Mouse (Mus musculus): ENCODE measurements around the gene Hist1h2ap. TPM values are rescaled to one million over a fixed set of nuclear protein-coding genes. Genes with fewer than 3 reads are reported as not detected.

Gene Hist1h2ap
- polyA plus RNA-seq, 1 experiment from 2014 or later, result 3,763 TPM

Small RNA genes lying within 50 kb of the gene (microRNA-seq; reads per million reads assigned to microRNA genes)
- not detected for gene Gm19658
- not detected for gene Gm44346
- gene Gm44466, result not detected

Other genes starting within 250 kb of the Hist1h2ap start
- not detected in 2 replicates for gene Olfr1362, start 219.5 kb downstream of the Hist1h2ap start, polyA plus RNA-seq (2015; fragmentation: Nextera tagmentation; extraction: Ambion mirVana)
- gene Olfr11, start 191.0 kb downstream of the Hist1h2ap start, polyA plus RNA-seq (2015; fragmentation: Nextera tagmentation; extraction: Ambion mirVana), result not detected in 2 replicates
- not detected in 2 replicates for gene Olfr1361, start 170.1 kb downstream of the Hist1h2ap start, polyA plus RNA-seq (2015; fragmentation: Nextera tagmentation; extraction: Ambion mirVana)
- gene Olfr1360, start 156.1 kb downstream of the Hist1h2ap start, polyA plus RNA-seq (2015; fragmentation: Nextera tagmentation; extraction: Ambion mirVana), result not detected in 2 replicates
- gene Olfr1359, start 135.4 kb downstream of the Hist1h2ap start, polyA plus RNA-seq (2015; fragmentation: Nextera tagmentation; extraction: Ambion mirVana), result not detected in 2 replicates
- gene Hist1h2bl, start 117.4 kb downstream of the Hist1h2ap start, polyA plus RNA-seq (2015; fragmentation: Nextera tagmentation; extraction: Ambion mirVana), result 1.4 and 4.4 TPM in 2 replicates
- gene Hist1h2ai, start 117.1 kb downstream of the Hist1h2ap start, polyA plus RNA-seq (2015; fragmentation: Nextera tagmentation; extraction: Ambion mirVana), result 25.1 TPM in 2 replicates
- 4.7 and 6.3 TPM in 2 replicates for gene Hist1h3h, start 115.8 kb downstream of the Hist1h2ap start, polyA plus RNA-seq (2015; fragmentation: Nextera tagmentation; extraction: Ambion mirVana)
- gene Hist1h2bm, start 111.5 kb downstream of the Hist1h2ap start, polyA plus RNA-seq (2015; fragmentation: Nextera tagmentation; extraction: Ambion mirVana), result 2.5 and 3.3 TPM in 2 replicates
- gene Hist1h4j, start 98.4 kb downstream of the Hist1h2ap start, polyA plus RNA-seq (2015; fragmentation: Nextera tagmentation; extraction: Ambion mirVana), result 2.9 and 3.6 TPM in 2 replicates
- gene Hist1h4k, start 83.0 kb downstream of the Hist1h2ap start, polyA plus RNA-seq (2015; fragmentation: Nextera tagmentation; extraction: Ambion mirVana), result 2.4 and 3.2 TPM in 2 replicates
- 28.6 and 40.6 TPM in 2 replicates for gene Hist1h2ak, start 79.7 kb downstream of the Hist1h2ap start, polyA plus RNA-seq (2015; fragmentation: Nextera tagmentation; extraction: Ambion mirVana)
- gene Hist1h2bn, start 79.4 kb downstream of the Hist1h2ap start, polyA plus RNA-seq (2015; fragmentation: Nextera tagmentation; extraction: Ambion mirVana), result 3.3 and 6.0 TPM in 2 replicates
- gene Hist1h1b, start 52.9 kb downstream of the Hist1h2ap start, polyA plus RNA-seq (2015; fragmentation: Nextera tagmentation; extraction: Ambion mirVana), result 25.3 and 26.3 TPM in 2 replicates
- gene Hist1h3i, start 50.1 kb downstream of the Hist1h2ap start, polyA plus RNA-seq (2015; fragmentation: Nextera tagmentation; extraction: Ambion mirVana), result 109 and 120 TPM in 2 replicates
- 9.6 and 16.6 TPM in 2 replicates for gene Hist1h2an, start 46.3 kb downstream of the Hist1h2ap start, polyA plus RNA-seq (2015; fragmentation: Nextera tagmentation; extraction: Ambion mirVana)
- gene Hist1h2bp, start 46.0 kb downstream of the Hist1h2ap start, polyA plus RNA-seq (2015; fragmentation: Nextera tagmentation; extraction: Ambion mirVana), result 1.4 and 2.1 TPM in 2 replicates
- gene Hist1h2bq, start 23.3 kb downstream of the Hist1h2ap start, polyA plus RNA-seq (2015; fragmentation: Nextera tagmentation; extraction: Ambion mirVana), result 17.3 and 17.7 TPM in 2 replicates
- 1.7 TPM in 1 of 2 replicates, not detected in the other for gene Hist1h2ao, start 23.0 kb downstream of the Hist1h2ap start, polyA plus RNA-seq (2015; fragmentation: Nextera tagmentation; extraction: Ambion mirVana)
- 0.68 TPM in 1 of 2 replicates, not detected in the other for gene Hist1h4m, start 21.8 kb downstream of the Hist1h2ap start, polyA plus RNA-seq (2015; fragmentation: Nextera tagmentation; extraction: Ambion mirVana)
- gene Hist1h4n, start 1.3 kb downstream of the Hist1h2ap start, polyA plus RNA-seq (2015; fragmentation: Nextera tagmentation; extraction: Ambion mirVana), result 14.0 and 15.4 TPM in 2 replicates
- 19.8 and 19.9 TPM in 2 replicates for gene Hist1h2br, start 236 bp upstream of the Hist1h2ap start, polyA plus RNA-seq (2015; fragmentation: Nextera tagmentation; extraction: Ambion mirVana)
- gene Zfp184, start 111.6 kb upstream of the Hist1h2ap start, polyA plus RNA-seq (2015; fragmentation: Nextera tagmentation; extraction: Ambion mirVana), result 7.8 and 8.5 TPM in 2 replicates
- 0.09 and 0.12 TPM in 2 replicates for gene Pom121l2, start 147.7 kb upstream of the Hist1h2ap start, polyA plus RNA-seq (2015; fragmentation: Nextera tagmentation; extraction: Ambion mirVana)
- 0.94 and 1.5 TPM in 2 replicates for gene Prss16, start 176.2 kb upstream of the Hist1h2ap start, polyA plus RNA-seq (2015; fragmentation: Nextera tagmentation; extraction: Ambion mirVana)
- 4.9 and 13.3 TPM in 2 replicates for gene Hist1h2ah, start 202.1 kb upstream of the Hist1h2ap start, polyA plus RNA-seq (2015; fragmentation: Nextera tagmentation; extraction: Ambion mirVana)
- gene Hist1h2bk, start 202.4 kb upstream of the Hist1h2ap start, polyA plus RNA-seq (2015; fragmentation: Nextera tagmentation; extraction: Ambion mirVana), result 4.6 and 5.5 TPM in 2 replicates
- gene Hist1h4i, start 207.9 kb upstream of the Hist1h2ap start, polyA plus RNA-seq (2015; fragmentation: Nextera tagmentation; extraction: Ambion mirVana), result 19.1 and 19.3 TPM in 2 replicates
- gene Hist1h2ag, start 209.4 kb upstream of the Hist1h2ap start, polyA plus RNA-seq (2015; fragmentation: Nextera tagmentation; extraction: Ambion mirVana), result 36.1 and 42.9 TPM in 2 replicates
- 7.8 and 8.5 TPM in 2 replicates for gene Hist1h2bj, start 209.7 kb upstream of the Hist1h2ap start, polyA plus RNA-seq (2015; fragmentation: Nextera tagmentation; extraction: Ambion mirVana)